Mouse (Mus musculus) CH12.LX (cell line): ENCODE measurements around the gene Fbxo7. TPM values are rescaled to one million over a fixed set of nuclear protein-coding genes. Genes with fewer than 3 reads are reported as not detected.

Experiments used
- DNase-seq: peaks from one replicate; pipeline ENCODE4 v3.0.0-alpha.2; 2013; ENCODE audit errors: extremely low read depth
- H3K27ac ChIP-seq: 2 replicates; pipeline ENCODE4 v1.5.1; 2012; ENCODE audit warnings: low read depth, mild to moderate bottlenecking, control low read depth, moderate library complexity; ENCODE audit not compliant: insufficient read depth
- H3K27me3 ChIP-seq: replicated peaks from 2 replicates; pipeline ENCODE3; 2012; ENCODE audit warnings: inconsistent platforms
- H3K36me3 ChIP-seq, 2 experiments: replicated peaks in 1 of 2; 2 replicates each; pipeline versions ENCODE3 to v1.6.1; 2012; ENCODE audit warnings: inconsistent platforms in 1 of 2, low read length in 1 of 2, mild to moderate bottlenecking in 1 of 2, mixed read lengths in 1 of 2, moderate library complexity in 1 of 2; ENCODE audit not compliant: control insufficient read depth in 1 of 2, insufficient read depth in 1 of 2
- H3K4me1 ChIP-seq, 2 experiments: 2 replicates each; pipeline ENCODE4 v1.6.1; 2012; ENCODE audit warnings: inconsistent platforms in 1 of 2, moderate library complexity in 1 of 2; ENCODE audit not compliant: insufficient read depth in 2 of 2, control insufficient read depth in 1 of 2
- H3K4me2 ChIP-seq: 2 replicates; pipeline ENCODE4 v1.6.1; 2012; ENCODE audit warnings: low read depth, mild to moderate bottlenecking, control low read depth; ENCODE audit not compliant: poor library complexity, insufficient read depth, severe bottlenecking
- H3K4me3 ChIP-seq, 3 experiments: fragments of 150-350 bp in 1 of 3; sonication (generic) in 1 of 3; replicated peaks in 1 of 3; 2 replicates each; pipeline versions ENCODE3 to v1.5.1; 2011 to 2012; ENCODE audit warnings: low read depth in 2 of 3, low read length in 2 of 3, mild to moderate bottlenecking in 2 of 3, moderate library complexity in 2 of 3, control low read depth in 1 of 3, improper control_type of control experiment in 1 of 3, inconsistent platforms in 1 of 3, mixed read lengths in 1 of 3; ENCODE audit not compliant: poor library complexity in 1 of 3
- H3K79me2 ChIP-seq: replicated peaks from 2 replicates; pipeline ENCODE4 v1.6.1; 2012; ENCODE audit warnings: mild to moderate bottlenecking, moderate library complexity; ENCODE audit not compliant: control insufficient read depth, poor library complexity, insufficient read depth, severe bottlenecking; ENCODE audit errors: extremely low read depth
- H3K9ac ChIP-seq: 2 replicates; pipeline ENCODE4 v1.6.1; 2012; ENCODE audit warnings: low read depth, mild to moderate bottlenecking, control low read depth, moderate library complexity; ENCODE audit not compliant: insufficient read depth
- H3K9me3 ChIP-seq: replicated peaks from 2 replicates; pipeline ENCODE3; 2012; ENCODE audit warnings: low read length, inconsistent platforms, mixed read lengths
- BHLHE40 ChIP-seq: IDR thresholded peaks from 2 replicates; pipeline ENCODE4 v1.6.1; 2011; ENCODE audit warnings: mild to moderate bottlenecking, low read depth, low read length, improper control_type of control experiment
- CHD1 ChIP-seq: IDR thresholded peaks from 2 replicates; pipeline ENCODE4 v1.6.1; 2012; ENCODE audit warnings: low read depth, low read length, improper control_type of control experiment, inconsistent platforms
- CHD2 ChIP-seq: IDR thresholded peaks from 2 replicates; pipeline ENCODE4 v1.6.1; 2011; ENCODE audit warnings: low read length, improper control_type of control experiment
- E2F4 ChIP-seq: IDR thresholded peaks from 2 replicates; pipeline ENCODE4 v1.6.1; 2011; ENCODE audit warnings: low read depth, low read length, improper control_type of control experiment; ENCODE audit not compliant: insufficient replicate concordance
- ETS1 ChIP-seq: conservative IDR thresholded peaks from 2 replicates; pipeline ENCODE4 v1.6.1; 2012; ENCODE audit warnings: low read depth, mild to moderate bottlenecking, inconsistent platforms, low read length, improper control_type of control experiment, moderate library complexity
- GABPA ChIP-seq: IDR thresholded peaks from 2 replicates; pipeline ENCODE4 v1.6.1; 2012; ENCODE audit warnings: low read depth, low read length, improper control_type of control experiment, inconsistent platforms; ENCODE audit not compliant: insufficient replicate concordance
- HCFC1 ChIP-seq: IDR thresholded peaks from 2 replicates; pipeline ENCODE4 v1.6.1; 2012; ENCODE audit warnings: low read depth, mild to moderate bottlenecking, inconsistent platforms, low read length, improper control_type of control experiment
- JUND ChIP-seq: conservative IDR thresholded peaks from 2 replicates; pipeline ENCODE4 v1.6.1; 2011; ENCODE audit warnings: low read depth, low read length, improper control_type of control experiment
- KAT2A ChIP-seq: IDR thresholded peaks from 2 replicates; pipeline ENCODE4 v1.6.1; 2012; ENCODE audit warnings: low read length, improper control_type of control experiment, inconsistent platforms; ENCODE audit not compliant: insufficient replicate concordance
- MAFK ChIP-seq: IDR thresholded peaks from 2 replicates; pipeline ENCODE4 v1.6.1; 2011; ENCODE audit warnings: low read length, improper control_type of control experiment; ENCODE audit not compliant: insufficient replicate concordance
- MAZ ChIP-seq: IDR thresholded peaks from 2 replicates; pipeline ENCODE4 v1.6.1; 2012; ENCODE audit warnings: low read depth, mild to moderate bottlenecking, inconsistent platforms, low read length, improper control_type of control experiment, moderate library complexity
- MEF2A ChIP-seq: IDR thresholded peaks from 2 replicates; pipeline ENCODE4 v1.6.1; 2014; ENCODE audit warnings: low read depth, mild to moderate bottlenecking, inconsistent platforms, low read length, improper control_type of control experiment, borderline replicate concordance
- MYC ChIP-seq: IDR thresholded peaks from 2 replicates; pipeline ENCODE4 v1.6.1; 2011; ENCODE audit warnings: low read depth, mild to moderate bottlenecking, improper control_type of control experiment, low read length
- NRF1 ChIP-seq: IDR thresholded peaks from 2 replicates; pipeline ENCODE4 v1.6.1; 2014; ENCODE audit warnings: low read depth, mild to moderate bottlenecking, inconsistent platforms, low read length, improper control_type of control experiment, moderate library complexity
- PAX5 ChIP-seq: IDR thresholded peaks from 2 replicates; pipeline ENCODE4 v1.6.1; 2012; ENCODE audit warnings: low read length, inconsistent platforms, mixed read lengths
- POLR2A ChIP-seq: IDR thresholded peaks from 2 replicates; pipeline ENCODE4 v1.6.1; 2011; ENCODE audit warnings: low read depth, mild to moderate bottlenecking, improper control_type of control experiment, low read length
- SMC3 ChIP-seq: IDR thresholded peaks from 2 replicates; pipeline ENCODE4 v1.6.1; 2011; ENCODE audit warnings: low read depth, low read length, improper control_type of control experiment
- UBTF ChIP-seq: IDR thresholded peaks from 2 replicates; pipeline ENCODE4 v1.6.1; 2012; ENCODE audit warnings: low read depth, mild to moderate bottlenecking, inconsistent platforms, low read length, improper control_type of control experiment, moderate library complexity
- USF1 ChIP-seq: IDR thresholded peaks from 2 replicates; pipeline ENCODE4 v1.6.1; 2014; ENCODE audit warnings: low read depth, mild to moderate bottlenecking, inconsistent platforms, low read length, improper control_type of control experiment
- USF2 ChIP-seq: conservative IDR thresholded peaks from 2 replicates; pipeline ENCODE4 v1.6.1; 2011; ENCODE audit warnings: low read depth, low read length, improper control_type of control experiment
- ZC3H11A ChIP-seq: IDR thresholded peaks from 2 replicates; pipeline ENCODE4 v1.6.1; 2012; ENCODE audit warnings: low read depth, mild to moderate bottlenecking, inconsistent platforms, low read length, improper control_type of control experiment
- ZKSCAN1 ChIP-seq: IDR thresholded peaks from 2 replicates; pipeline ENCODE4 v1.6.1; 2012; ENCODE audit warnings: low read depth, inconsistent platforms, low read length, improper control_type of control experiment, borderline replicate concordance
- ZNF384 ChIP-seq: IDR thresholded peaks from 2 replicates; pipeline ENCODE4 v1.6.1; 2012; ENCODE audit warnings: low read depth, low read length, improper control_type of control experiment, inconsistent platforms
- dilution Hi-C: fragments of 300-500 bp; cut with MboI; formaldehyde crosslinking; loops from 2 replicates; pipeline ENCODE4 v1.14.3; 2020; ENCODE audit warnings: low sequenced_read_pairs; ENCODE audit not compliant: extremely low pct_unique_long_range_greater_than_20kb, extremely low pct_ligation_motif_present
- in situ Hi-C: fragments of 300-500 bp; cut with MboI; formaldehyde crosslinking; loops from 3 replicates; pipeline ENCODE4 v1.14.3; 2019; ENCODE audit warnings: low sequenced_read_pairs, low pct_ligation_motif_present, low pct_unique_long_range_greater_than_20kb, mixed read lengths
- polyA plus RNA-seq: library from polyadenylated mRNA; unstranded; fragments of >175 nt; gene quantifications from 2 replicates; pipeline ENCODE4 v1.2.1, GENCODE M21; 2012; ENCODE audit warnings: low read depth; ENCODE audit not compliant: insufficient read length
- total RNA-seq, 2 experiments: library from RNA; depleted of rRNA; stranded (reverse); fragments of 300-350 nt in 1 of 2; fragments of >200 nt in 1 of 2; gene quantifications; 2 replicates each; pipeline ENCODE4 v1.2.3; 2012 to 2014

Fbxo7 gene
- total and polyA plus RNA-seq, 3 experiments: 13.1 to 18.7 (median 18.3) TPM

DNA sequence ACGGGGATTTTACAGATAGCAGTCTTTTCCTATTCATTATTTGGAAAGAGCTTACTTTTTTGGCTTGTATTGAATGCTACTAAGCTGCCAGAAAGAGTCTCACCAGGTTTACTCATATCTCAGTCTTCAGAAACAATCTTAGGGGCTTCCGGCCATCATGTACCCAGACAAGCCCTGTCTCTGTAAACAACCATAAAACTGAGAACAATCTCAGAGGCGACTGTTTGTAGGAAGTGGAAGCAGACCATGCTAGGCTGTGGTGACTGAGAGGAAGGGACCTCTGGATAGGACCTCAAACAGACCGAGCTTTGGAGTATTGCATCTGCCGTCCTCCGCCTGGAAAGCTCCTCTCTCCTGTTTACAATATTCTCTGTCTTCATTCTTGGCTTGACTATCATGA lies 76.6 kb downstream of the Fbxo7 start:
- Histone ChIP-seq H3K4me1 (no peaks in the 10 kb centered on the region), H3K9ac (no peak overlapping the region), H3K4me2 (no peak overlapping the region), H3K36me3 (no peaks in the 10 kb centered on the region), H3K79me2 (no peaks in the 10 kb centered on the region), H3K4me3 (no peak overlapping the region), H3K9me3 (peaks cover 6% of the 10 kb centered on the region), H3K27ac (no peak overlapping the region), H3K27me3 (no peaks in the 10 kb centered on the region)
- TF ChIP-seq NRF1: no peak
- TF ChIP-seq ZKSCAN1: no peak
- TF ChIP-seq SMC3: no peak
- TF ChIP-seq HCFC1: no peak
- TF ChIP-seq CHD1: no peak
- no peak for TF ChIP-seq MEF2A
- no peak for TF ChIP-seq BHLHE40
- no peak for TF ChIP-seq JUND
- no peak for TF ChIP-seq USF2
- no peak for TF ChIP-seq USF1
- no peak for TF ChIP-seq MAZ
- TF ChIP-seq KAT2A: no peak
- TF ChIP-seq MYC: no peak
- dilution Hi-C loops: no loop called here
- in situ Hi-C loops: no loop called here
- DNase-seq: no peak

DNA sequence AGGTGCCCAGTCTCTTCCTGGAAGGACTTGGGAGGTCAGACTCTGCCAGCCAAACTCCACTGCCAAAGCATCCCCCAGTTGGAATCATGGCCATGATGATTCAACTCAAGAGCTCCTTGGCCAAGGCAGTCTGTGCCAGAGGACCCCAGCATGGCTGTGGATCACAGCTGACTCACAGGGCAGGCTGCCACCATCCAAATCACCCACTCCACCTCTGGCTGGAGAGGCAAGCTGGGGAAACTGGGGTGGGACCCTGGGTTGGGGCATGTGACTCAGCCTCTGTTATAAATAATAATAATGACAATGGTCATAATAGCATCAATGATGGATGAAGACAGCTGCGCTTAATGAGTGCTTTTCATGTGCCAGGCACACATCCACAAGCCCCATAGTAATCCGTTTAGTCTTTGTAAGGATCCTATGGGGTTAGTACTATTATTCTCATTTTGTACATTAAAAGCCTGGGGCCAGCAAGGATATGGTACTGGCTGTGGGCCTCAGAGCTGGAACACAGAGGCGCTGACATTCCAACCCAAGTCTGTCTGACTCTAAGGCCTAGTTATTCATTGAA lies 78.6 kb downstream of the Fbxo7 start:
- in situ Hi-C loops: no loop called here
- Histone ChIP-seq H3K27ac (no peak overlapping the region), H3K4me3 (no peak overlapping the region), H3K9me3 (peaks cover 6% of the 10 kb centered on the region), H3K79me2 (no peaks in the 10 kb centered on the region), H3K27me3 (no peaks in the 10 kb centered on the region), H3K36me3 (no peaks in the 10 kb centered on the region), H3K9ac (no peak overlapping the region), H3K4me1 (no peaks in the 10 kb centered on the region), H3K4me2 (no peak overlapping the region)
- dilution Hi-C loops: no loop called here
- no peak for DNase-seq
- TF ChIP-seq ZKSCAN1: no peak
- TF ChIP-seq UBTF: no peak
- TF ChIP-seq ETS1: no peak
- no peak for TF ChIP-seq JUND
- TF ChIP-seq E2F4: no peak
- no peak for TF ChIP-seq CHD2
- no peak for TF ChIP-seq PAX5
- TF ChIP-seq NRF1: no peak
- TF ChIP-seq MAFK: no peak
- no peak for TF ChIP-seq ZNF384
- TF ChIP-seq ZC3H11A: no peak
- no peak for TF ChIP-seq GABPA
- TF ChIP-seq POLR2A: no peak
- no peak for TF ChIP-seq HCFC1

Other genes with a start within 250 kb of the Fbxo7 start
- 65.0 and 70.7 TPM in 2 replicates for gene Pwp1, start 192.5 kb upstream of the Fbxo7 start, total RNA-seq (2012; rRNA removed)
- gene Pwp1, start 192.5 kb upstream of the Fbxo7 start, total RNA-seq (2014; rRNA removed): 118 and 125 TPM in 2 replicates
- 90.4 and 97.1 TPM in 2 replicates for gene Pwp1, start 192.5 kb upstream of the Fbxo7 start, polyA plus RNA-seq
- 19.0 and 21.1 TPM in 2 replicates for gene Prdm4, start 104.8 kb upstream of the Fbxo7 start, total RNA-seq (2012; rRNA removed)
- gene Prdm4, start 104.8 kb upstream of the Fbxo7 start, total RNA-seq (2014; rRNA removed): 23.0 and 23.2 TPM in 2 replicates
- 26.5 and 27.9 TPM in 2 replicates for gene Prdm4, start 104.8 kb upstream of the Fbxo7 start, polyA plus RNA-seq
- 0.13 TPM in 1 of 2 replicates, not detected in the other for gene Ascl4, start 94.3 kb upstream of the Fbxo7 start, total RNA-seq (2012; rRNA removed)
- gene Ascl4, start 94.3 kb upstream of the Fbxo7 start, total RNA-seq (2014; rRNA removed): not detected in 2 replicates
- gene Ascl4, start 94.3 kb upstream of the Fbxo7 start, polyA plus RNA-seq: 0.11 TPM in 1 of 2 replicates, not detected in the other
- 192 and 217 TPM in 2 replicates for gene Rtcb, start 64.1 kb upstream of the Fbxo7 start, total RNA-seq (2012; rRNA removed)
- gene Rtcb, start 64.1 kb upstream of the Fbxo7 start, total RNA-seq (2014; rRNA removed): 225 and 249 TPM in 2 replicates
- 239 and 253 TPM in 2 replicates for gene Rtcb, start 64.1 kb upstream of the Fbxo7 start, polyA plus RNA-seq
- gene Bpifc, start 10.1 kb upstream of the Fbxo7 start, total RNA-seq (2012; rRNA removed): not detected in 2 replicates
- not detected in 2 replicates for gene Bpifc, start 10.1 kb upstream of the Fbxo7 start, total RNA-seq (2014; rRNA removed)
- 0.15 TPM in 1 of 2 replicates, not detected in the other for gene Bpifc, start 10.1 kb upstream of the Fbxo7 start, polyA plus RNA-seq